Mouse (Mus musculus) kidney, postnatal 0 days (tissue): Measurements from ENCODE around the gene Kiss1r. TPM values are rescaled to one million over a fixed set of nuclear protein-coding genes. Genes with fewer than 3 reads are reported as not detected.

Experiments used
- ATAC-seq: fragments of 200-750 bp; cut with Nextera tagmentation; replicated peaks from 2 replicates; pipeline ENCODE4 v1.8.0; 2017; ENCODE audit warnings: low read depth, moderate number of reproducible peaks, moderate TSS enrichment, moderate library complexity; ENCODE audit not compliant: low FRiP score
- DNase-seq: peaks from one replicate; pipeline ENCODE4 v3.0.0-alpha.2; 2016; ENCODE audit warnings: low spot score
- H3K27ac ChIP-seq: fragments of 300-500 bp; sonication (generic); 2 replicates; pipeline ENCODE4 v1.5.1; 2014; ENCODE audit warnings: mild to moderate bottlenecking
- H3K27me3 ChIP-seq: fragments of 300-500 bp; sonication (generic); 2 replicates; pipeline ENCODE4 v1.6.1; 2014; ENCODE audit warnings: low read length, mixed read lengths; ENCODE audit not compliant: insufficient read depth
- H3K36me3 ChIP-seq: fragments of 300-500 bp; sonication (generic); 2 replicates; pipeline ENCODE4 v1.6.1; 2014; ENCODE audit warnings: low read length, mixed read lengths; ENCODE audit not compliant: insufficient read depth
- H3K4me1 ChIP-seq: fragments of 300-500 bp; sonication (generic); replicated peaks from 2 replicates; pipeline ENCODE4 v1.6.1; 2014; ENCODE audit warnings: antibody characterized with exemption, low read length, mixed read lengths; ENCODE audit not compliant: insufficient read depth
- H3K4me2 ChIP-seq: fragments of 300-500 bp; sonication (generic); 2 replicates; pipeline ENCODE4 v1.6.1; 2014; ENCODE audit warnings: mild to moderate bottlenecking, low read length, moderate library complexity, mixed read lengths
- H3K4me3 ChIP-seq: fragments of 300-500 bp; sonication (generic); replicated peaks from 2 replicates; pipeline ENCODE4 v1.5.1; 2014; ENCODE audit warnings: low read depth, low read length
- H3K9ac ChIP-seq: fragments of 300-500 bp; sonication (generic); 2 replicates; pipeline ENCODE4 v1.6.1; 2014; ENCODE audit warnings: low read depth, low read length
- H3K9me3 ChIP-seq: fragments of 300-500 bp; sonication (generic); replicated peaks from 2 replicates; pipeline ENCODE4 v1.6.1; 2016; ENCODE audit warnings: low read length, inconsistent platforms, mixed read lengths
- CTCF ChIP-seq: IDR thresholded peaks from 2 replicates; pipeline ENCODE4 v1.5.1; 2016; ENCODE audit warnings: antibody characterized with exemption, low read depth, mild to moderate bottlenecking, moderate library complexity
- WGBS: fragments of 180-500 bp; shearing (Covaris S2); extraction: QIAGEN DNeasy Blood & Tissue Kit; methylation state at CpG from one replicate; pipeline ENCODE4 v1.1.7; 2014; 5-methylcytosine and 5-hydroxymethylcytosine counted together
- polyA plus RNA-seq: library from polyadenylated mRNA; unstranded; fragments of >200 nt; fragmentation: Nextera tagmentation; extraction: Ambion mirVana; gene quantifications from 2 replicates; pipeline ENCODE4 v1.2.1, GENCODE M21; 2015

Gene Kiss1r
- polyA plus RNA-seq, 1 experiment from 2014 or later = 1.6 TPM

DNA sequence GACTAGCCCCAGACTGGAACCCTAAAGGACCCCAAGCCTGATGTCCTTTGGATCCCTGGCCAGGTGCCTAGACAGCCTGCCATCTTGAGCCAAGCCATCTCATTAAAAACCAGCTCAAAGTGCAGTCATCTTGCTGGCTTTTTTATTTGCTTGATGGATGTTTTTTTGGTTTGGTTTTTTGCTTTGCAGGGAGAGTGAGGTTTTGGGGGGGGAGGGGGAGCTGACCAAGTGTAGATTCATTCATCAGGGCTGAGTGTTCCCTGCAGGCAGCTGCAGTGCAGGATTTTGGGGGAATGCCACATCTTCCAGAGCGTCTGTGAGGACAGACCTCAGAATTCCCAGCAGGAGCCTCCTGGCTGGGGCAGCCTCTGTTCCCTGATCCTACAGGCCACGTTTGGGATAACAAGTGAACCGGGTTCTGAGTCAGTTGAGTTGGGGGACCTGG, 52.4 kb downstream of the Kiss1r start:
- Histone ChIP-seq H3K9me3 (no peaks in the 10 kb centered on the region), H3K4me3 (no peak overlapping the region), H3K4me2 (no peak overlapping the region), H3K27me3 (no peaks in the 10 kb centered on the region), H3K9ac (no peak overlapping the region), H3K4me1 (peaks cover 14% of the 10 kb centered on the region), H3K36me3 (peaks cover 39% of the 10 kb centered on the region), H3K27ac (no peak overlapping the region)
- 17% methylated on average over 3 of the region's 3 CpGs for WGBS
- peak; percentile 25 for DNase-seq
- TF ChIP-seq CTCF = no peak; the same call in 1 of the 2 replicates
- ATAC-seq = no peak

DNA sequence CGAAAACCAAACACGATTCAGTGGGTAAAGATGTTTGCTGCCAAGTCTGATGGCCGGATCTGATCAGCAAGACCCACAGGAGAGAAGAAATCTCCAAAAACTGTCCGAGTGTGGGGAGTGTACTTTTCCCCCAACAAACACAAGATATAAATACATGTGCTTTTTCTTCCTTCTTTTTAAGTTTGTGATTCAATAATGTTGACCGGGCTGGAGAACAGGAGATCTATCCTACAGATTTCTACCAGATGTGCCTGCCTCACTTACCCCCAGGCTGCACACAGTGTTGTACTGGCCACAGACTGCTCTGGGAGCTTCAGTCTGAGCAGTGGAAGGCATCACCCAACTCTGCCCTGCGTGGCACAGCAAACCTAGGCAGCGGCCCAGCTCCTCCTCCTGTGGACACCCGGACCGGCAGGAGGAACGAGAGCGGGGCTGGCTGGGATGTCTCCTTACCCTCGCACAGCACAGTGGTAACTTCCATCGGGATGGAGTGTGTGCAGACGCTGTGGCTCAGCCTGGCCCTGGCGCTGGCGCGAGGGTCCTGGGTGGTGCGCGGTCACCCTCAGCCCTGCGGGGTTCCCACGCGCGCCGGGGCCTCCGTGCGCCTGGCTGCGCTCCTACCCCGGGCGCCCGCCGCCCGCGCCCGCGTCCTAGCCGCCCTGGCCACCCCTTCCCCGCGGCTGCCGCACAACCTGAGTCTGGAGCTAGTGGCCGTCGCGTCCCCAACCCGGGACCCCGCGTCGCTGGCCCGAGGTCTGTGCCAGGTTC, 53.8 kb downstream of the Kiss1r start, which contains the start of gene Grin3b:
Grin3b (plus strand) TSS at position 301 of the 768 bp plus-strand sequence.
- no peaks in the 10 kb centered on the region for H3K27me3 ChIP-seq
- peak within 1 kb of the TSS; percentile 44 for H3K9ac ChIP-seq
- H3K4me2 ChIP-seq = peak within 1 kb of the TSS; percentile 76
- no peak for DNase-seq
- peaks cover 14% of the 10 kb centered on the region for H3K4me1 ChIP-seq
- TF ChIP-seq CTCF = no peak
- H3K36me3 ChIP-seq = peaks cover 34% of the 10 kb centered on the region
- 7% methylated on average over 47 of the region's 47 CpGs for WGBS
- H3K27ac ChIP-seq = no peak within 1 kb of the TSS
- no peaks in the 10 kb centered on the region for H3K9me3 ChIP-seq
- ATAC-seq = no peak
- peak within 1 kb of the TSS; percentile 38 for H3K4me3 ChIP-seq

DNA sequence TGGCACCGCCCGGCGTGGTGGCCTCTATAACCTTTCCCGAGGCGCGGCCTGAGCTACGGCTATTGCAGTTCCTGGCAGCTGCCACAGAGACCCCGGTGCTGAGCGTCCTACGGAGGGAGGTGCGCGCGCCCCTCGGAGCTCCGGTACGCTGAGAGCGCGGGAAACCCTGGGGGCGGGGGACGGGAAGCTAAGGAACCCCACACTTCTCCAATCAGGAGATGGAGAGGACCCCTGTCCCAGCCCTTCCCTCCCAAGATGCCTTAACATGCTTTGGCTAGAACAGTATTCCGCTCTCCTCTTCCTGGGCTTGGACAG, 54.4 kb downstream of the Kiss1r start:
- Histone ChIP-seq H3K27ac (no peak overlapping the region), H3K9ac (peak overlapping the region; percentile 44), H3K27me3 (no peaks in the 10 kb centered on the region), H3K4me1 (peaks cover 14% of the 10 kb centered on the region), H3K4me2 (peak overlapping the region; percentile 76), H3K4me3 (peak overlapping the region; percentile 38), H3K9me3 (no peaks in the 10 kb centered on the region), H3K36me3 (peaks cover 34% of the 10 kb centered on the region)
- no peak for ATAC-seq
- peak; percentile 14 for DNase-seq
- TF ChIP-seq CTCF = no peak
- 4% methylated on average over 21 of the region's 21 CpGs for WGBS

Other genes starting within 250 kb of the Kiss1r start
- 82.5 and 84.9 TPM in 2 replicates for gene Tpgs1, start 247.6 kb upstream of the Kiss1r start, polyA plus RNA-seq
- gene Cdc34, start 234.8 kb upstream of the Kiss1r start, polyA plus RNA-seq = 68.1 and 75.7 TPM in 2 replicates
- 0.34 and 0.50 TPM in 2 replicates for gene Gzmm, start 228.0 kb upstream of the Kiss1r start, polyA plus RNA-seq
- 1,067 and 1,079 TPM in 2 replicates for gene Bsg, start 212.5 kb upstream of the Kiss1r start, polyA plus RNA-seq
- 0.17 and 0.28 TPM in 2 replicates for gene Hcn2, start 200.3 kb upstream of the Kiss1r start, polyA plus RNA-seq
- gene Polrmt, start 170.4 kb upstream of the Kiss1r start, polyA plus RNA-seq = 37.9 and 38.5 TPM in 2 replicates
- 0.11 and 0.36 TPM in 2 replicates for gene Fgf22, start 161.9 kb upstream of the Kiss1r start, polyA plus RNA-seq
- 74.5 and 82.4 TPM in 2 replicates for gene Rnf126, start 150.0 kb upstream of the Kiss1r start, polyA plus RNA-seq
- gene Fstl3, start 139.7 kb upstream of the Kiss1r start, polyA plus RNA-seq = 32.9 and 38.7 TPM in 2 replicates
- 0.04 and 0.06 TPM in 2 replicates for gene Prss57, start 126.0 kb upstream of the Kiss1r start, polyA plus RNA-seq
- gene Palm, start 123.4 kb upstream of the Kiss1r start, polyA plus RNA-seq = 132 and 152 TPM in 2 replicates
- gene Misp, start 96.0 kb upstream of the Kiss1r start, polyA plus RNA-seq = 24.5 and 24.8 TPM in 2 replicates
- 220 and 238 TPM in 2 replicates for gene Ptbp1, start 62.5 kb upstream of the Kiss1r start, polyA plus RNA-seq
- 6.5 and 7.9 TPM in 2 replicates for gene Prtn3, start 42.5 kb upstream of the Kiss1r start, polyA plus RNA-seq
- 37.0 and 41.5 TPM in 2 replicates for gene Plppr3, start 42.3 kb upstream of the Kiss1r start, polyA plus RNA-seq
- gene Elane, start 30.7 kb upstream of the Kiss1r start, polyA plus RNA-seq = 0.14 TPM in 1 of 2 replicates, not detected in the other
- gene Cfd, start 26.1 kb upstream of the Kiss1r start, polyA plus RNA-seq = 0.13 TPM in 1 of 2 replicates, not detected in the other
- 44.9 and 49.0 TPM in 2 replicates for gene Med16, start 8.0 kb upstream of the Kiss1r start, polyA plus RNA-seq
- 4.8 and 21.6 TPM in 2 replicates for gene Gm26602, start 6.1 kb upstream of the Kiss1r start, polyA plus RNA-seq
- 120 and 137 TPM in 2 replicates for gene R3hdm4, start 4.2 kb downstream of the Kiss1r start, polyA plus RNA-seq
- 4.1 and 4.5 TPM in 2 replicates for gene Arid3a, start 10.1 kb downstream of the Kiss1r start, polyA plus RNA-seq
- 78.9 and 81.9 TPM in 2 replicates for gene Wdr18, start 43.2 kb downstream of the Kiss1r start, polyA plus RNA-seq
- gene Grin3b, start 53.7 kb downstream of the Kiss1r start, polyA plus RNA-seq = 0.17 and 0.20 TPM in 2 replicates
- 23.7 and 26.6 TPM in 2 replicates for gene Tmem259, start 67.4 kb downstream of the Kiss1r start, polyA plus RNA-seq
- gene Cnn2, start 71.6 kb downstream of the Kiss1r start, polyA plus RNA-seq = 221 and 261 TPM in 2 replicates
- 2.4 and 2.6 TPM in 2 replicates for gene Abca7, start 79.5 kb downstream of the Kiss1r start, polyA plus RNA-seq
- gene Arhgap45, start 99.7 kb downstream of the Kiss1r start, polyA plus RNA-seq = 4.0 and 4.6 TPM in 2 replicates
- gene Polr2e, start 122.8 kb downstream of the Kiss1r start, polyA plus RNA-seq = 208 and 210 TPM in 2 replicates
- 901 and 946 TPM in 2 replicates for gene Gpx4, start 130.2 kb downstream of the Kiss1r start, polyA plus RNA-seq
- 9.6 and 10.5 TPM in 2 replicates for gene Sbno2, start 188.6 kb downstream of the Kiss1r start, polyA plus RNA-seq
- gene Stk11, start 198.8 kb downstream of the Kiss1r start, polyA plus RNA-seq = 14.2 and 15.1 TPM in 2 replicates
- gene Atp5d, start 221.7 kb downstream of the Kiss1r start, polyA plus RNA-seq = 936 and 986 TPM in 2 replicates
- 4.7 and 6.4 TPM in 2 replicates for gene Cbarp, start 223.9 kb downstream of the Kiss1r start, polyA plus RNA-seq
- 13.7 and 18.6 TPM in 2 replicates for gene Midn, start 231.3 kb downstream of the Kiss1r start, polyA plus RNA-seq
- gene Cirbp, start 249.0 kb downstream of the Kiss1r start, polyA plus RNA-seq = 290 and 317 TPM in 2 replicates